Mouse (Mus musculus): Measurements from ENCODE around the gene Hdac6. TPM values are rescaled to one million over a fixed set of nuclear protein-coding genes. Genes with fewer than 3 reads are reported as not detected.

Hdac6 gene
- polyA plus RNA-seq (2012; rRNA removed) = 70.7 and 78.0 TPM in 2 replicates

GRCm38 (mm10) chrX:7947108-7947899 lies at the start of gene Hdac6:
Hdac6 (minus strand) TSS chrX:7947889.
- Histone ChIP-seq H3K4me3 (ENCODE audit: insufficient read depth, low read length) (peak within 1 kb of the TSS; percentile 48), H3K4me1 (ENCODE audit: control insufficient read depth, insufficient read depth, low read length) (0 out of 2 replicates have a peak, but pooled peaks cover 2% of the 10 kb centered on the region), H3K27ac (ENCODE audit: insufficient read depth, low read length) (peak within 1 kb of the TSS; percentile 38; the same call in 1 of the 2 replicates)
- no peak for TF ChIP-seq CTCF (IDR thresholded peaks at IDR 0.05; ENCODE audit: extremely low read depth, insufficient read depth, low read length)
- TF ChIP-seq POLR2A (IDR thresholded peaks at IDR 0.05; ENCODE audit: extremely low read depth, insufficient read depth, low read length) = peak; percentile 56; the same call in 1 of the 2 replicates

- H3K4me3 ChIP-seq (ENCODE audit: insufficient read depth, low read length) = no peak overlapping the region
- H3K27ac ChIP-seq (ENCODE audit: insufficient read depth, low read length) = no peak overlapping the region
- H3K4me1 ChIP-seq (ENCODE audit: control insufficient read depth, insufficient read depth, low read length) = no peaks in the 10 kb centered on the region
- no peak for TF ChIP-seq CTCF (IDR thresholded peaks at IDR 0.05; ENCODE audit: extremely low read depth, insufficient read depth, low read length)
- TF ChIP-seq POLR2A (IDR thresholded peaks at IDR 0.05; ENCODE audit: extremely low read depth, insufficient read depth, low read length) = no peak
These were observed 45.5 kb upstream of the Hdac6 start for GRCm38 (mm10) chrX:7993068-7993735.

- Histone ChIP-seq H3K27ac (ENCODE audit: insufficient read depth, low read length) (no peak overlapping the region), H3K4me3 (ENCODE audit: insufficient read depth, low read length) (no peak overlapping the region), H3K4me1 (ENCODE audit: control insufficient read depth, insufficient read depth, low read length) (no peaks in the 10 kb centered on the region)
- TF ChIP-seq POLR2A (IDR thresholded peaks at IDR 0.05; ENCODE audit: extremely low read depth, insufficient read depth, low read length) = no peak
- no peak for TF ChIP-seq CTCF (IDR thresholded peaks at IDR 0.05; ENCODE audit: extremely low read depth, insufficient read depth, low read length)
These were observed 44.8 kb upstream of the Hdac6 start for GRCm38 (mm10) chrX:7992379-7993067.

GRCm38 (mm10) chrX:7981368-7981767 lies 33.7 kb upstream of the Hdac6 start:
- no peak for TF ChIP-seq CTCF (IDR thresholded peaks at IDR 0.05; ENCODE audit: extremely low read depth, insufficient read depth, low read length)
- no peak for TF ChIP-seq POLR2A (IDR thresholded peaks at IDR 0.05; ENCODE audit: extremely low read depth, insufficient read depth, low read length)
- no peak overlapping the region for H3K27ac ChIP-seq (ENCODE audit: insufficient read depth, low read length)
- H3K4me3 ChIP-seq (ENCODE audit: insufficient read depth, low read length) = no peak overlapping the region
- H3K4me1 ChIP-seq (ENCODE audit: control insufficient read depth, insufficient read depth, low read length) = no peaks in the 10 kb centered on the region

GRCm38 (mm10) chrX:7977892-7978291 lies 30.2 kb upstream of the Hdac6 start, which contains the start of gene Gata1:
Gata1 (minus strand) TSS chrX:7978071.
- H3K4me1 ChIP-seq (ENCODE audit: control insufficient read depth, insufficient read depth, low read length) = no peaks in the 10 kb centered on the region
- H3K27ac ChIP-seq (ENCODE audit: insufficient read depth, low read length) = no peak within 1 kb of the TSS
- H3K4me3 ChIP-seq (ENCODE audit: insufficient read depth, low read length) = no peak within 1 kb of the TSS
- no peak for TF ChIP-seq CTCF (IDR thresholded peaks at IDR 0.05; ENCODE audit: extremely low read depth, insufficient read depth, low read length)
- no peak for TF ChIP-seq POLR2A (IDR thresholded peaks at IDR 0.05; ENCODE audit: extremely low read depth, insufficient read depth, low read length)

DNA sequence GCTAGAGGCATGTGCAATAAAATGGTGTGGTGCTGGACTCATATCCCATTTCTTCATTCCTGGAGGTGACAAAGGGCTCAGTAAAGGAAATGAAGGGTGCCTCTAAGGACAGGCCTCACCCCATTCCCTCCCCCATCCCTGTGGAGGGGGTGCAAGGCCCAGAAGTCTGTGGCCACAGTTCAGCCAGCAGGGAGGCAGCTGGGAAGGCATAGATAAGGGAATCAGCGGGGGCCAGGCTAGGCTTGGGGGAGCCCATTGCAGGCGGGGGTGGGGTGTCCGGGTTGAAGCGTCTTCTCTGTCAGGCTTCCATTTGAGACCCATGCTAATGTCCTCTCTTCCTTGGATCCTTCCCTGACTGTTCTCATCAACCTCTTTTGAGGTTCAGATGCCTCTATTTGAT lies 23.6 kb upstream of the Hdac6 start:
- TF ChIP-seq POLR2A (IDR thresholded peaks at IDR 0.05; ENCODE audit: extremely low read depth, insufficient read depth, low read length) (no peak), CTCF (IDR thresholded peaks at IDR 0.05; ENCODE audit: extremely low read depth, insufficient read depth, low read length) (no peak)
- H3K4me3 ChIP-seq (ENCODE audit: insufficient read depth, low read length) = no peak overlapping the region
- no peaks in the 10 kb centered on the region for H3K4me1 ChIP-seq (ENCODE audit: control insufficient read depth, insufficient read depth, low read length)
- H3K27ac ChIP-seq (ENCODE audit: insufficient read depth, low read length) = no peak overlapping the region

DNA sequence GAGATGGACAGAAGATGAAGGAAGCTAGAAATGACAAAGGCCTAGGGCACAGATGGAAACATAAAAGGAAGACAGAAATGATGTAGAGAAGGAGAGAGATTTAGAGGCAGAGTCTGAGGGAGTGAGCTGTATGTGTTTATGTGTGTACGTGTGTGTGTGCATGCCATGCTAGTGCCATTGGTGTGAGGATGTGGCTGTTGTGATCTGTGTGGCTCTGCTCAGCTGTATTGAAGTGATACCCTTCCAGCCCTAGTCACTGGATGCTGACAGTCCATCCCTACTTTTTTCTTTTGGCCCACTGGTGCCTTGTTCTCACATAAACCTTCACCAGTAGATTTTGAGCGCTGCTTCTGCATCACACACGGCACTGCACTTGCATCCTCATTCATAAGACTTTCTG lies 21.2 kb upstream of the Hdac6 start:
- no peak overlapping the region for H3K27ac ChIP-seq (ENCODE audit: insufficient read depth, low read length)
- TF ChIP-seq CTCF (IDR thresholded peaks at IDR 0.05; ENCODE audit: extremely low read depth, insufficient read depth, low read length) (no peak), POLR2A (IDR thresholded peaks at IDR 0.05; ENCODE audit: extremely low read depth, insufficient read depth, low read length) (no peak)
- H3K4me3 ChIP-seq (ENCODE audit: insufficient read depth, low read length) = no peak overlapping the region
- no peaks in the 10 kb centered on the region for H3K4me1 ChIP-seq (ENCODE audit: control insufficient read depth, insufficient read depth, low read length)

DNA sequence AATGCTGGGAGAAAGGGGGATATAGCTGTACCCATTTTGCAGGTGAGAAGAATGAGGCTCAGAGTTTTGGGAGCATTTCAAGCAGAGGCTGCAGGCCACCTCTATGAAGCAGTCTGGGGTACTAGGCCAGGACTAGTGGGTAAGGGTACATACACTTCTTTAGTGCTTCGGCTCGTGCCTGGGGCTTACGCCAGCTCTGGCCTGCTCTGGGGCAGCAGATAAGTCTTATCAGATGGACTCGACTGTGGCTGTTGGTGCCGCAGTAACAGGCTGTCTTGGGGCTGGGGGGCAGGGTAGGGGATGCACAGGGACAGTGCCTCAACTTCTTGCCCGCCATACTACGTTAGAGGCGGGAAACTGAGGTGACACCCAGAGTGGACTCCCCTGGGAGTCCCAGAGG lies 20.5 kb upstream of the Hdac6 start:
- TF ChIP-seq CTCF (IDR thresholded peaks at IDR 0.05; ENCODE audit: extremely low read depth, insufficient read depth, low read length) = no peak
- TF ChIP-seq POLR2A (IDR thresholded peaks at IDR 0.05; ENCODE audit: extremely low read depth, insufficient read depth, low read length) = no peak
- Histone ChIP-seq H3K4me1 (ENCODE audit: control insufficient read depth, insufficient read depth, low read length) (no peaks in the 10 kb centered on the region), H3K27ac (ENCODE audit: insufficient read depth, low read length) (no peak overlapping the region), H3K4me3 (ENCODE audit: insufficient read depth, low read length) (no peak overlapping the region)

- Histone ChIP-seq H3K4me1 (ENCODE audit: control insufficient read depth, insufficient read depth, low read length) (no peaks in the 10 kb centered on the region), H3K27ac (ENCODE audit: insufficient read depth, low read length) (no peak overlapping the region), H3K4me3 (ENCODE audit: insufficient read depth, low read length) (no peak overlapping the region)
- TF ChIP-seq POLR2A (IDR thresholded peaks at IDR 0.05; ENCODE audit: extremely low read depth, insufficient read depth, low read length) (no peak), CTCF (IDR thresholded peaks at IDR 0.05; ENCODE audit: extremely low read depth, insufficient read depth, low read length) (no peak)
These were observed 20.0 kb upstream of the Hdac6 start for GRCm38 (mm10) chrX:7967596-7968201.

All from cortical plate, adult 2 months (tissue).